Mouse (Mus musculus): ENCODE results near the gene Camk2b.
"Not testable (repeated sequence)": the region's sequence is repeated elsewhere in the genome, so short reads cannot be mapped to it uniquely, and the experiment has no call there.

GRCm38 (mm10) chr11:6096637-6097036 is 30.5 kb upstream of the Camk2b start:
- TF ChIP-seq CTCF (conservative IDR thresholded peaks at IDR 0.05; ENCODE audit: insufficient read depth, insufficient read length, low read depth, low read length); POLR2A (IDR thresholded peaks at IDR 0.05; ENCODE audit: low read depth, low read length): not testable (repeated sequence)
